Mouse (Mus musculus) E14TG2a.4 (cell line): Measurements from ENCODE around the gene Rhox2b.
"Not testable (repeated sequence)": the region's sequence is repeated elsewhere in the genome, so short reads cannot be mapped to it uniquely, and the experiment has no call there.

ENCODE experiments used
- CTCF ChIP-seq: conservative IDR thresholded peaks from 2 replicates; pipeline ENCODE4 v1.5.1; 2014; ENCODE audit warnings: low read length
- NANOG ChIP-seq: IDR thresholded peaks from 2 replicates; pipeline ENCODE4 v1.6.1; 2014; ENCODE audit warnings: borderline replicate concordance, low read length, mixed read lengths
- POU5F1 ChIP-seq: IDR thresholded peaks from 2 replicates; pipeline ENCODE4 v1.6.1; 2014; ENCODE audit warnings: low read length, borderline replicate concordance

- not testable (repeated sequence) for TF ChIP-seq CTCF, POU5F1, NANOG
Observed at GRCm38 (mm10) chrX:37458285-37458684, 46.4 kb downstream of the Rhox2b start, which contains the start of gene Rhox3c.
